Mouse (Mus musculus) layer of hippocampus, postnatal 36 days (tissue): ENCODE results near the gene Tmem120b. TPM values are rescaled to one million over a fixed set of nuclear protein-coding genes. Genes with fewer than 3 reads are reported as not detected.

Experiments used
- DNase-seq, 2 experiments: peaks; one replicate each; pipeline ENCODE4 v3.0.0; 2022
- total RNA-seq, 2 experiments: library from RNA; stranded (reverse); gene quantifications; 2 replicates each; pipeline ENCODE4 v1.2.3; 2021

Tmem120b gene
- total RNA-seq: 10 to 100 TPM; 16.3 to 19.9 TPM

DNA sequence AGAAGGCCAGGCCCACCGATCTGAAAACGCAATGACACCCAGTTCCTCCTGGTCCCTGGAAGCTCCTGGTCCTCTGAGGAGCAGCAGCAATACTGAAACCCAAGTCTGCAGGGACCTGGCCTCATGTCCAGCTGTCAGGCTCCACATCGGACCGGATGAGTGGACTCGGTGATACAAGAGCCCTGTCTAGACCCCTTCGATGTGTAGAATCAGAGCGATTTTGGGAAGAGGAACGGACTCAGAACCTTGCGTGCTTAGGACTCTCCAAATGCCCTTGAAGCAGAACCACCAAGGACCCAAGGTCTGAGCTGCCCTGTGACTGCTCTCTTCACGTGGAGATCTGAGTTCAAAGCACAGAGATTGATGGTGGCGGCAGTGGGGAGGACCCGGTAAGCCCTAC, at the start of gene Tmem120b:
Tmem120b (plus strand) TSS at position 301 of the 400 bp plus-strand sequence.
- no peak for DNase-seq

GRCm38 (mm10) chr5:123019336-123020016, 48.7 kb upstream of the Tmem120b start:
- no peak for DNase-seq

DNA sequence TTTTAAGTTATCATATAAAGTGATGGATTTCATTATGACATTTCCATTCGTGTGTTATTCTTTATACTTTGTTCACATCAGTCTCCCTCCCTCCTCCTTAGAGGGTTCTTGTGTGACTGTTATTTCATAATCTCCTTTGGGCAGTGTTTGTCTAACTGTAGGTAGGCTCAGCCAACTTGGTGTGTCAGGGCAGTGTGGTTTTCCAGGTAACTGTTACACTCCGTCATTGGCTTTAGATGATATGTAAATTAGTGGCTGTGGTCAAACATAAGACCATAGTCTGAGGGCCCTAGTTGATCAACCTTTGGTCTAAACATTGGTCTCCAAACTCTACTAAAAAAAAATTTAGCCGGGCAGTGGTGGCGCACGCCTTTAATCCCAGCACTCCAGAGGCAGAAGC, 47.8 kb upstream of the Tmem120b start:
- DNase-seq: no peak

DNA sequence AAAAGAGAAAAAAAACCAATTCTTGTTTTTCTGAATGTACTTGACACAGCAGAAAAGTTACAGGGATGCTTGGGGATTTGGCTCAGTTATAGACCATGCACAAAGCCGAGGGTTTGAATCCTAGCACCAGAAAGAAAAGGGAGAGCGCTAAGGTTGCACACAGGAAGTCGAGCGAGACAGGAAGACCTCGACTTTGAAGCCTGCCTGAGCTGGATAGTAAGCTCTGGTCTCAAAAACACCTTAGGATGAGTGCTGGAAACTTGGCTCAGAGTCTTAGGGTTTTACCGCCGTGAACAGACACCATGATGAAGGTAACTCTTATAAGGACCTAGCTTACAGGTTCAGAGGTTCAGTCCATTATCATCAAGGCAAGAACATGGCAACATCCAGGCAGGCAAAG, 46.8 kb upstream of the Tmem120b start:
- no peak for DNase-seq

DNA sequence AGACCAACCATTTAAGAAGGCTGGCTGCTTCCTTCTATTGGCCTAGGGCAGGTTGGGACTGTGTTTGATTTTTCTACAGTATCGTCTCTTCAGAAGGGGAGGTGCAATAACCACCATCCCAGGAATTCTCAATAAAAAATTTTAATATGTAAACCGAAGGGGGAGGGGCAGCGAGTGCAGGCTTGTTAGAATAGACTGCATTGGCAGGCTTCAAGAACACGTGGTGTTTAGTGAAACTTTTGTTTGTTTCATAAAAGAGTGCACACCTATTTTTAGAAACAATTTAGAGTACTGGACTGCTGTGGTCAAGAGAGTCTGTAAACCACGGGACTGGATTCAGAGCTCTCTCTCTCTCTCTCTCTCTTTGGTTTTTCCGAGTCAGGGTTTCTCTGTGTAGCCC, 45.2 kb upstream of the Tmem120b start:
- DNase-seq: no peak

GRCm38 (mm10) chr5:123024312-123024711, 43.9 kb upstream of the Tmem120b start:
- no peak for DNase-seq

- DNase-seq: no peak
Measured at GRCm38 (mm10) chr5:123024965-123025573, 43.1 kb upstream of the Tmem120b start.

GRCm38 (mm10) chr5:123026414-123026813, 41.8 kb upstream of the Tmem120b start:
- no peak for DNase-seq

GRCm38 (mm10) chr5:123027436-123027835, 40.8 kb upstream of the Tmem120b start:
- DNase-seq: no peak

DNA sequence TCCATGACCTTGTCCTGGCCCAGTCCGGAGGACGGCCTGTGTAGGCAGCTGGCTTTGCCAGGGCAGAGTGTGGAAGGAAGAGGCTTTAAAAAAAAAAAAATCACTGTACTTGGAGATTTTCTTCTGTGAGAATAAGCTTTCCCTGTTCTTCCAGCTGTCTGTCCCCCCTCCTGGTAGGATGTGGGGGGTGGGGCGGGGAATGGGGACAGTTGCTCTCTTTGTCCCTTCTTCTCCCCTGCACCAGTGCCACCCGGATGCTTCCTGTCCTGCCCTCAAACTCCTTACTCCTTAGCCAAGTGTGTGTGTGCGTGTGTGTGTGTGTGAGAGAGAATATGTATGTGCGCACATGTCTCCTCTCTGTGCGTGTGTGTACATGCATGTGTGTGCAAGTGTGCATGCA, 38.5 kb upstream of the Tmem120b start:
- DNase-seq: no peak

DNA sequence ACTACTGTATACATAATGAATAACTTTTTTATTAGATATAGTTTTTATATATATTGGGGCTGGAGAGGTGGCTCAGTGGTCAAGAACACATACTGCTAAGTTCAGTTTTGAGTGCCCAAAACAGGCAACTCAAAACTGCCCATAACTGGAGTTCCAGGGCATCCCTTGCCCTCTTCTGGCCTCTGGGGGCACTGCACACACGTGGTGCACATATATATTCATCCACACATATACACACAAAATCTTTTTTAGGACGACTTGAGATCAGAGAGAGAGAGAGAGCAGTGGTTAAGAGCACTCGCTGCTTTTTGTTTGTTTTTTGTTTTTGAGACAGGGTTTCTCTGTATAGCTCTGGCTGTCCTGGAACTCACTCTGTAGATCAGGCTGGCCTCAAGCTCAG, 36.9 kb upstream of the Tmem120b start:
- no peak for DNase-seq

DNA sequence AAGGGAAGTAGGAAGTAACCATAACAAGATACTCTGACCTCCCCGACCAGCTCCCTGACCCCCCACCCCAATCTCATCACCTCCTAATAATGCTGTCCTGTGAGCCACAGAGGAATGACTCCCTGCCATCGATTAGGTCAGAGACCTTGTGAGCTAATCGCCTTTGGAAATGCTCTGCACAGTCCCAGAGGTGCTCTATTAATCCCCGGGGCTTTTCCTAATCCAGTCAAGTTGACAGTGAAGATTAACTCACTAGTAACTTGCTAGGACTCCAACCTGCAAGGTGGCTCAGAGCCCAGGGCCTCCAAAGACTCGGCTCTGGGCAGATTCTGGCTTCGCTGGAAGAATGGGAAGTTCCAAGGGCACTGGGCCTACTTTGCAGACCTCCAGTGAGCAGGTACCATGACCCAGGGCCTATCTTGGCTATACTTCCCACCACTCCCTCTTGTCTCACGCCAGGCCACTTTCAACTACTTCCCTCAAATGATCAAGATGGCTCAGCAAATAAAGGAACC, 34.5 kb upstream of the Tmem120b start:
- DNase-seq: no peak

- DNase-seq: no peak
Measured at GRCm38 (mm10) chr5:123035089-123035488, 33.1 kb upstream of the Tmem120b start.

DNA sequence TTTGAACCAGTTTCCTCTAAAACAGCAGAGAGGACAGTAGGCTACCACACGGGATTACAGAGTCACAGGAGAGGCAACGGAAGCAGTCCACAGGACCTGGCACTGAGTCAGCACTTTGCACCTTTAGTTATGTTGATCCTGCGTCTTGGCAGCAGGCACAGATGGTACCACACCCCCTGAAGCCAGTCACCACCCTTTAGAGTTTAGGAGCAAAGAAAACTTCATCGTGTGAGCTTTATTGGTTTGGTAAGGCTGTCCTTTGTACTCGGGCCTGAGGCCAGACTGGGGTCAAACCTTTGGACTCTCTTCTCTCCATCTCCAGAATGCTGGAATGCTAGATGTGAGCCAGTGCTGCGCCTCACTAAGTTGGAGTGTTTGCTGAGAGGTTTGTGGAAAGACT, 32.7 kb upstream of the Tmem120b start:
- no peak for DNase-seq

GRCm38 (mm10) chr5:123038115-123038514, 30.1 kb upstream of the Tmem120b start:
- DNase-seq: no peak

DNA sequence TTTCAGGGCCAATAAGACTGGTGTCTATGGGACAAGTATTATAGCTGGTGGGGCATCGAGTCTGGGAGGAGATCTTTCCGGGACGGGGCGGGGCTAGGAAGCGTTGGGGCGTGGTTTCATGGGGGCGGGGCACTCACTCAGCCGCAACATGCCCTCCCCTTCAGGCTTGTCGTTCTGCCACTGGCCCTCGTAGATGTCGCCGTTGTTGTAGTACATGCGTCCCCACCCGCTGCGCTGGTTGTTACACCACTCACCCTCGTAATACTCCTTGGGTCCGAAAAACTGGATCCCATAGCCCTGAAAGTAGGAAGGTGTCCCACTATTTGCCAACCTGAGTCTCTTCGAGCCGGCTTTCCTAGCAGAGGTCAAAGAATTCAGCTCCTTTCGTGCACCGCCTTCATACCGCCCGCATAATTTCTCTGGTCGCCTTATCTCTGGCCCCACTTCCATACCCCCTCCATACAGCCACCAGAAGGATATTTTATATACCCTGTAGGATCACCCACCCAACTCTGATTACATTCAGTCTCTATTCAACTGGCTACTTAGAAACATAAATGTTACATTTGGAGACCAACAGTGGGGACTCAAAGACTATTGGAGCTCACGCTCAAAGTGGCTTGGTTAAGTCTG, 29.0 kb upstream of the Tmem120b start:
- no peak for DNase-seq

- no peak for DNase-seq
Measured at GRCm38 (mm10) chr5:123040796-123041195, 27.4 kb upstream of the Tmem120b start.

- DNase-seq: no peak
Measured at GRCm38 (mm10) chr5:123043856-123044255, 24.4 kb upstream of the Tmem120b start.

- no peak for DNase-seq
Measured at GRCm38 (mm10) chr5:123045561-123046295, 22.5 kb upstream of the Tmem120b start.

- no peak for DNase-seq
Measured at GRCm38 (mm10) chr5:123046916-123047315, 21.3 kb upstream of the Tmem120b start, which contains the start of gene Morn3. Gene Morn3, minus strand, starts transcription at chr5:123047016.

DNA sequence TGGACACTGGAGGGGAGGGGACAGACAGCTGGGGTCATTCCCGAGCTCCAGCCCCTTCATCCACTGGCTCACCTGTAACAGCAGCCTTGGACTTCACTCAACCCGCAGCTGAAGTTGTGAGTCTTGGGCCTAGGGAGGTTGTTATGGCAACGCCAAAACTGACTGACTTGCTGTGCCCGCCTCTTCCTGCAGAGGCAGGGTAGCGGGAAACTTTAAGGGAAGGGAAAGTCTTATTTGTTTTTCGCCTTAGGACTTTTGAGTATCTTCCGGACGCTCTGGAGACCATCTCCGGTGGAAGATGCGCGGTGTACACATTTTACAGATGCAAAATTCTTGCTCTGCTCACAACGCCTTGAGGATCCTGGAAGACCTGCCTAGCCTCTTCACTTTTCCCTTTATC, 18.9 kb upstream of the Tmem120b start:
- DNase-seq: no peak

- no peak for DNase-seq
Measured at GRCm38 (mm10) chr5:123050918-123051317, 17.3 kb upstream of the Tmem120b start.

DNA sequence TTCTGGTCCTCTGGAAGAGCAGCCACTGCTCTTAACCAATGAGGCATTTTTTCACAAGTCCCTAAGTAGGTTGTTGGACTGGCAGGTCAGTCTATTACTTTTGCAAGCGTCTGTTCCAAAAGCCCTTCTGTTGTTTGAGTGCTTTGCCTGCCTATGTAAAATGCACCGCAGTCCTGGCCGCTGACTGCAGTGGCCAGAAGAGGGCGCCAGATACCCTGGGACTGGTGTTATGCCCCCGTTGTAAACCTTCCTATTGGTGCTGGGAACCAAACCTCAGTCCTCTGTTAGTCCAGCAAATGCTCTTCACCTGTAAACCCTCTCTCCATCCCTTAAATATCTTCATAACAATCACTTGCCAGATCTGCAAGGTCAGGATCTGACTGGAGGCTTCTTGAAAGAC, 16.5 kb upstream of the Tmem120b start:
- no peak for DNase-seq
